Mouse (Mus musculus): ENCODE results near the gene Alk.

Alk gene

GRCm38 (mm10) chr17:71991260-71991659 lies 613.2 kb downstream of the Alk start:
- in situ Hi-C loops (cut with MboI; ENCODE audit: unreplicated experiment in 2 of 2) = no loop called here

- in situ Hi-C loops (cut with MboI; ENCODE audit: unreplicated experiment in 2 of 2) = no loop called here
Observed at GRCm38 (mm10) chr17:71990176-71990720, 614.2 kb downstream of the Alk start.

GRCm38 (mm10) chr17:71988736-71989569 lies 615.5 kb downstream of the Alk start:
- in situ Hi-C loops (cut with MboI; ENCODE audit: unreplicated experiment in 2 of 2) = no loop called here

- in situ Hi-C loops (cut with MboI; ENCODE audit: unreplicated experiment in 2 of 2) = no loop called here
Observed at GRCm38 (mm10) chr17:71986998-71987397, 617.4 kb downstream of the Alk start.

- in situ Hi-C loops (cut with MboI; ENCODE audit: unreplicated experiment in 2 of 2) = no loop called here
Observed at GRCm38 (mm10) chr17:71986456-71986855, 618.0 kb downstream of the Alk start.

GRCm38 (mm10) chr17:71981177-71981576 lies 623.2 kb downstream of the Alk start:
- in situ Hi-C loops (cut with MboI; ENCODE audit: unreplicated experiment in 2 of 2) = no loop called here

GRCm38 (mm10) chr17:71980518-71981145 lies 623.8 kb downstream of the Alk start:
- in situ Hi-C loops (cut with MboI; ENCODE audit: unreplicated experiment in 2 of 2) = no loop called here

- in situ Hi-C loops (cut with MboI; ENCODE audit: unreplicated experiment in 2 of 2) = no loop called here
Observed at GRCm38 (mm10) chr17:71979137-71979536, 625.3 kb downstream of the Alk start.

GRCm38 (mm10) chr17:71976661-71977060 lies 627.8 kb downstream of the Alk start:
- in situ Hi-C loops (cut with MboI; ENCODE audit: unreplicated experiment in 2 of 2) = no loop called here

- in situ Hi-C loops (cut with MboI; ENCODE audit: unreplicated experiment in 2 of 2) = no loop called here
Observed at GRCm38 (mm10) chr17:71973704-71974103, 630.7 kb downstream of the Alk start.

GRCm38 (mm10) chr17:71967356-71967755 lies 637.1 kb downstream of the Alk start:
- in situ Hi-C loops (cut with MboI; ENCODE audit: unreplicated experiment in 2 of 2) = no loop called here

- in situ Hi-C loops (cut with MboI; ENCODE audit: unreplicated experiment in 2 of 2) = no loop called here
Observed at GRCm38 (mm10) chr17:71965733-71966606, 638.5 kb downstream of the Alk start.

- in situ Hi-C loops (cut with MboI; ENCODE audit: unreplicated experiment in 2 of 2) = no loop called here
Observed at GRCm38 (mm10) chr17:71964610-71965009, 639.8 kb downstream of the Alk start.

GRCm38 (mm10) chr17:71962746-71963145 lies 641.7 kb downstream of the Alk start:
- in situ Hi-C loops (cut with MboI; ENCODE audit: unreplicated experiment in 2 of 2) = no loop called here

GRCm38 (mm10) chr17:71955011-71955410 lies 649.4 kb downstream of the Alk start:
- in situ Hi-C loops (cut with MboI; ENCODE audit: unreplicated experiment in 2 of 2) = no loop called here

- in situ Hi-C loops (cut with MboI; ENCODE audit: unreplicated experiment in 2 of 2) = no loop called here
Observed at GRCm38 (mm10) chr17:71954217-71954844, 650.1 kb downstream of the Alk start.

GRCm38 (mm10) chr17:71950968-71951367 lies 653.5 kb downstream of the Alk start:
- in situ Hi-C loops (cut with MboI; ENCODE audit: unreplicated experiment in 2 of 2) = no loop called here

- in situ Hi-C loops (cut with MboI; ENCODE audit: unreplicated experiment in 2 of 2) = no loop called here
Observed at GRCm38 (mm10) chr17:71948687-71949086, 655.7 kb downstream of the Alk start.

- in situ Hi-C loops (cut with MboI; ENCODE audit: unreplicated experiment in 2 of 2) = no loop called here
Observed at GRCm38 (mm10) chr17:71947452-71947851, 657.0 kb downstream of the Alk start.

- in situ Hi-C loops (cut with MboI; ENCODE audit: unreplicated experiment in 2 of 2) = no loop called here
Observed at GRCm38 (mm10) chr17:71944020-71944419, 660.4 kb downstream of the Alk start.
